Mouse (Mus musculus) right cerebral cortex, postnatal 14 days (tissue): Measurements from ENCODE around the gene Gm20388.

Experiments used
- DNase-seq: peaks from one replicate; pipeline ENCODE4 v3.0.0; 2022

The Gm20388 gene

GRCm38 (mm10) chr8:122011066-122011588 lies 2100.5 kb downstream of the Gm20388 start:
- no peak for DNase-seq

- DNase-seq: no peak
These were observed 2104.0 kb downstream of the Gm20388 start for GRCm38 (mm10) chr8:122014606-122015005.

DNA sequence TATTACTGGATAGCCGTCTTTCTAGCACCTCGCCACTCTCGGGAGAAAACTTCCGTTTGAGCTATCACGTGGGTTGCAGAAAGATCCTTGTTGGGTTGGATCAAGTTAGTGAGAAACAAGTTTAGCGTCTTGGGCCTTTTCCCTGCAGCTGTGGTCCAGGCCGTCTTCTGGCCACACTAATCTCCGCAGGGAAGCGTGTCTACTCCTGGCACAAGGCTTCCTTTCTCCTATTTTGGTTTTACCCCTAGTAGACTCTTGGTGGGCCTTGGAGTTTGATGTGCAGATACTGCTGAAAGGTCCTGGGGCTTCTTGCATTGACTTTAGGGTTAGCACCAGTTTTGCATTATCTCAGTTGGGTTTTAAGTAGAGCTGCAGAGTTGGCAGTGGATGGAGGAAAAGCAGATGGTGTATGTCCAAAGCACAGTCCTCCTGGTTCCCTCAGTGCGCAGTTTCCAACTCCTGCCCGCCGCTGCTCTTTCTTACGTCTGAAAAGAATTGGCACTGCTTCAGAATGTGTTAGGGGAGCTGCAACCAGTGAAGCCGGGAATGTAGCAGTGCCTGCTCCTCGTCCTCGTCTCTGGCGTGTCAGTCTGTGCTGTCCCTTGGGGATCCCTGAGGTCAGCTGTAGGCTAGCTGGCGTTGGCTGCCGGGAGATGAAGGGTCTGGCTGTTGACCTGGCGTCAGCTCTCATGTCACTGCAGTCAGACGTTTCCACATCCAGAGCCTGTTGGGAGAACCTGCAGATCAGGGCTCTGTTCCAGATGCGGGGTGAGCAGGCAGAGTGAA lies 2107.6 kb downstream of the Gm20388 start:
- no peak for DNase-seq

GRCm38 (mm10) chr8:122019162-122019561 lies 2108.5 kb downstream of the Gm20388 start:
- DNase-seq: no peak

DNA sequence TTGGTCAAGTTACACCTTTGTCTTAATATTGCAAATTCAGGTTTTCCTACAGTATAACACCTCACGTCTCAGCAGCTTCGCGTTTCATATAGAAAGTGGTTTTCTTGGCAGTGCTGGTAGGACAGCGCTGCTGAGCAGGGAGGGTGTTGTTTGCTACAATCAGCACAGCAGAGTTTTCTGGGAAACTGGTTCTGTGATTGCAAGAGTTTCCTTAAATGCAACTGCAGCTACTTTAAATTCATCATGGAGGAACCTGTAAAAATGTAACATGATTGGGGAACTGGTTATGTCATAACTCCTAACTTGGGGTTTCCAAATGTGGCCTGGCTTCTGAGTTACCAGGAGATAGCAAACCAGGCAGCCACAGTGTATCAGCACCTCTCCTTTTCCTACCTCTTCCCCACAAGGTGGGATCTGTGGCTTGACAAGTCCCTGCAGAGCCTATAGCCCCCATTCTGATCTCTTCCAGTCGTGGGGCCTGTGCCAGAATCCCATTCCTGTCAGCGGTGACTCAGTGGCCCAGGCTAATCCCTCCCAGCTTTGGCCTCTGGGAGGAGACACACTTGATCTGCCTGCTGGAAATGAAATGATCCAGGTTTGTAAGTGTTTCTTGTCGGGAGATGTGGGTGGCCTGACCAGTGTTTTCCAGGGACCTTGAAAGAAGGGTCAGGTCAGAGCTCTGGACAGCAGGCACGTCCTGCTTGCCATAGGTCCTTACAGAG lies 2109.6 kb downstream of the Gm20388 start:
- no peak for DNase-seq

DNA sequence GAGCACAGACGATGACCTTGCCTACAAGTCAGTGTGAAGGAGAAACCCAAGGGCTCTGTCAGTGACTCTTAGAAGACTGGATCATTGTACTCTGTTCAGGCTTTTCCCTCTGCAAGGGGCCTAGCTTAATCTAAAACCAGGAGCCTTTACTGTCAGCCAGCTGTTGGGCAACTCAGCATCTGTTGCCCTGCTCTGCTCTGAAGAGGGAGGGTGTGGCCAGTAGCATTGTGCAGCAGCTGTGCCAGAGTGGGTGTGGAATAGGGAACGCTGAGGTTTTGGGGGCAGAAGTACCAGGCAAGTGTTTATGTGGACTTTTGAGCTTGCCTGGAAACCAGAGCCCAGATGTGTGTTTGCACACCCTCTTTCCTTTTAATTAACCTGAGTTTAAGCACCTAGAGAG lies 2111.1 kb downstream of the Gm20388 start:
- no peak for DNase-seq

GRCm38 (mm10) chr8:122022274-122022673 lies 2111.6 kb downstream of the Gm20388 start:
- DNase-seq: no peak

DNA sequence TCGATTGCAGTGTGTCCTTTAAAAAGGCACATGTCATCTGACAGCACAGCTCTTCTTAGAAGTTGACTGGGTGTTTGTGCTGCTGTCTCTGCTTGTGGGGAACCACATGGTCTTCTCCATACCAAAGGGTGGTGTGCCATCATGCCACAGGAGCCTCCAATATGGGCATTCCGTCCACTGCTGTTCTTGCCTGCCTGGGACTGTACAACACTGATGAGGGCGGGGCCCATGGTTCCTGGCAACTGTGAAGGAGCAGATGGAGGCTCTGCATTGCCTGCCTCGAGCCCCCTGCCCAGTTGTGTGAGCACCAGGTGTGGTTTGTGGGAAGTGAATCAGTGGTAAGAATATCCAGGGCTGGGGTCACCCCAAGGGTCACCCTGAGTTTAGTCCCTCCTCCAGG lies 2112.1 kb downstream of the Gm20388 start:
- DNase-seq: no peak

DNA sequence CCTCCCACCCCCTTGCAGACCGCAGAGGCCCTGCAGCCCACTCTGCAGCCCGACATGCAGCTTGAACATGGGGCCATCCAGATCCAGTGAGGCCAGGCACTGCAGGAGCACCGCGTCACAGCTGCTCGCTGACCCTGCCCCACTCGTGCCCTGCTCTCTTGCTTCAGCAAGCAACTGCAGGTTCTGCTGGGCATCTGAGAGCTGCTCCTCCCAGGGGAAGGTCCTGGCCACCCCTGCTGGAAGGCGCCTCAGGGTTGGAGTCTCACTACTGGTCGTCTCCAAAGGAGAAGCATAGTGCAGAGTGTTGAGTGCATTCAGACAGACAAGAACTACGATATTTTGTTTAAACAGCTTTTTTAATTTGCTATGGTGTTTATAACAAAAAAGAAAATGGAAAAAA lies 2114.9 kb downstream of the Gm20388 start:
- DNase-seq: no peak

DNA sequence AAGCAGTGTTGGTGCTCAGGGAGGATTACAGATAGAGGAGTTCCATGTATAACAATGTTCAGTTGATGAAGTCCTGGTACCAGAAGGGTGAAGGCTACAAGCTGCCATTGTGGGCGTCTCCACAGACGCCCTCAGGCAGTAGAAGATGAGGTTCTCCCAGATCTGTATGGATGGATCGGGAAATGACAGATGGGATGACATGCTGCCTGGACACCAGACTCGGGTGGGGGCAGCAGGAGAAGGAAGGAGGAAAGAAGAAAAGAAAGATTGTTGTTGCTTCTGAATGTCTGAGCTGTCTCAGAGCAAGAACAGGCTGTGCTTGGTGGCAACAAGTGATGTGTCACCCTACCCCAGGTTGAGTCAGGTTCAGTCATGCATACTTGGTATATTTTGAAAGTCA lies 2117.5 kb downstream of the Gm20388 start:
- DNase-seq: no peak

DNA sequence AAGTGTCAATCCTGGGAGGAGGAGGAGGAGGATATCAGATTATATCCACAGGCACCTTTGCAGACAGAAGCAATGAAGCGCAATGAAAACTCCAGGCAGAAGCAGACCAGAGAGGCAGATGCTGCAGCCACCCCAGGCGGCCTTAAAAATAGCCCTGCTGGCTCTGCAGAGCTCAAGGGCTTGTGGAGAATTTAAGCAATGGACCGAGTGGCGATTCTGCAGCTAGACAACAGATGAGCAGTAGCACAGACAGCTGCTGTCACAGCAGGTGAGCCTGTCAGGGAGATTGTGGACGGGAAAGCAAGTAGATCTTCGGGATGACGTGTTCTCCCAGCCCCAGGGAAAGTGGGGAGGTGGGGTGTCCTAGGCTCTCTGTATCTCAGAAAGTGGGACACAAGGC lies 2120.3 kb downstream of the Gm20388 start:
- DNase-seq: no peak

DNA sequence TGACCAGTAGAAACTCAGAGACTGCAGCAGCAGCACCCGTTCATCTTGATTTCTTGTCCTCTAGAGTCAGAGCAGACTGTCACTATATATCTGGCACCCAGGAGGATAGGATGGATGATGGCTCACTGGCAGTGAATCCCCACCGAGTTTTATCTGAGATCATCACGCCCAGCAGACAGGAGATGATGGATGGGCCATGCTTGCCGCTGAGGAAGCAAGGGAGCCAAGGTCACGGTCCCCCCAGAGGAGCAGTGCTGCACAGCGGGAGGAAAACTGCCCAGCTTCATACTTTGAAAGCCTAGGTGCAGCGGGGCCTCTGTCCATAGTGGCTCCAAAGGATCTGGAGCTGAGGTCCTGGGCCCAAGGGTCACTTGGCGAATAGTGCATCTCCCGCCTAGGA lies 2122.1 kb downstream of the Gm20388 start:
- DNase-seq: no peak

GRCm38 (mm10) chr8:122035543-122035942 lies 2124.9 kb downstream of the Gm20388 start:
- no peak for DNase-seq

DNA sequence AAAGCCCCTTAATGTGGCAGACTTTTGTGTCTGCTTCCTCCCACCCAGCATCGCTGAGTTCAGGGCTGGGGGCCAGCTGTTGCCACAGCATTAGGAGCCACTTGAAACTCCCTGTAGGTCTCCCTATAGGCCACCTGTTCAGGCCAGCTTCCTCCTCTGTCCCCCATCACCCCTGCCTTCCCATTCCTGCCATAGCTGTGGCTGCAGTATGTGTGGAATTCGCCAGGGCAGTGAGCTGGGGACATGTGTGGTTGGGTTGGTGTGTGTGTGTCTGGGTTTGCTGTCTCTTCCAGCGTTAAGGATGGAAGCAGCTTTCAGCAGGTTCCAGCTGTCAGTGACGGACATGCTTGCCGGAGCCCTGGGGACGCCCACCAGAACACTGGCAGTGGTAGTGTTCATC lies 2125.7 kb downstream of the Gm20388 start:
- no peak for DNase-seq

DNA sequence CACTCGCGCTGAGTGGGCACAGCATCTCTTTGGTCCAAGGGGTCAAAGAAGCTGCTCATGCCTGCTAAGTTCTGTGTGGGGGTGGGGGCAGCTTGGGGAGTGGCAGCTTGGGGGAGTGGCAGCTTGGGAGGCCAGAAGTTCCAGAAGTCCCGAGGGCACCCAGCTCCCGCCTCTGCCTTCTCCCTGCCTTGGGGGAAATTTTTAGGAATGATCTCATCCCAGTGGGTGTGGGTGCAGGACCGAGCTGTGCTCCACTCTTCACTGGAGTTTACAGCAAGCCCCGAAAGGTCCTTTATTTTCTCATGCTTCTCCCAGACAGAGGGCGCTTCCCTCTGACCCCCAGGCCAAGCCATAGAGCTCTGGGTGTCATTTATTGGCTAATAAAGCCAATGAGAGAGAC lies 2126.6 kb downstream of the Gm20388 start:
- DNase-seq: no peak

GRCm38 (mm10) chr8:122038076-122038475 lies 2127.4 kb downstream of the Gm20388 start:
- DNase-seq: no peak

GRCm38 (mm10) chr8:122039452-122039851 lies 2128.8 kb downstream of the Gm20388 start:
- no peak for DNase-seq

DNA sequence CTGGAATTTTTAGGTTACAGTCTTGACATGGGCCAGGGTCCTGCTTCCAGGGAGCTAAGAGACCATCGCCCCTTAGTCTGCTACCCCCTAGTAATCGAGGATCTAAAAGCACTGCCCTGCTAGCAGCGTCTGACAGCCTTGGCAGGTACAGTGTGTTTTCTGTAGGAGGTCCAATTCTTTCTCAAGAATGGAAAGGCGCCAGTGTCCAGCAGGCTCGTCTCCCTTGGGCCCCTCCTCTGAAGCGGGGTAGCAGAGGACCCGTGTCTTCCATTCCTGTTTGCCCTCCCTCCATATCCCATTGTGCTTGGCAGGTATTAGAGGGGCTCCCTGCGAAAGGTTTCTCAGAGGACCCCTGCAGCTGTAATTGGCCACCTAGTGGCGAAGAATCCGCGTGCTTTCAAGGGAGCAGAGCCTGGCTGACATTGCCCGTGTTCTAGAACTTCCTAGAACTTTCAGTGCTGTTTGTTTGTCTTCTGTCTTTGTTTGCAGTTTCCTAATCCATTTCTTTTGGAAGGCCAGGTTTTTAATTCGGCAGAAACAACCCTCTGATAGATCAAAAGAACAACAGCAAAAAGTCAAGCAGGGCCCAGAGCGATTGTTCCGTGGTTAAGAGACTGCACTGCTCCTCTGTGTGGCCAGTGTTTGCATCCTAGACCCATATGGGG lies 2136.7 kb downstream of the Gm20388 start:
- no peak for DNase-seq

GRCm38 (mm10) chr8:122049266-122049665 lies 2138.6 kb downstream of the Gm20388 start:
- no peak for DNase-seq

DNA sequence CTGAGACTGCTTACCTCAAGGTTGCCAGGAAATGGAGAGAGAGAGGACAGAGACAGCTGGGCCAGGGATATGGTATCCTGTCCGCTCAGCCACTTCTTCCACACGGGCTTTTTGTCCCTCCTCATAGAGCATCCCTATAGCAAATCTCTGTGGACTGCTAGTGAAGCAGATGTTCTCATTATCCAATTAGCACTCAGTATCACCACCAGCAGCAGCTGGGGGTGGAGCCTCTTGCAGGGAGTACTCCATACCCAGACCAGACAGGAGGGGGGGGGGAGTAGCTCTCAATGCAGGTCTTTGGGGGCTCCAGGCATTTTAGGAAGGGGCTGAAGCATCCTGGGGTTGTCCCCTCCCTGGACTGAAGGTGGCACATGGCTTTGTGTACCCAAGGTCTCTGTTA lies 2139.3 kb downstream of the Gm20388 start:
- DNase-seq: no peak

GRCm38 (mm10) chr8:122050620-122051019 lies 2140.0 kb downstream of the Gm20388 start:
- DNase-seq: no peak

DNA sequence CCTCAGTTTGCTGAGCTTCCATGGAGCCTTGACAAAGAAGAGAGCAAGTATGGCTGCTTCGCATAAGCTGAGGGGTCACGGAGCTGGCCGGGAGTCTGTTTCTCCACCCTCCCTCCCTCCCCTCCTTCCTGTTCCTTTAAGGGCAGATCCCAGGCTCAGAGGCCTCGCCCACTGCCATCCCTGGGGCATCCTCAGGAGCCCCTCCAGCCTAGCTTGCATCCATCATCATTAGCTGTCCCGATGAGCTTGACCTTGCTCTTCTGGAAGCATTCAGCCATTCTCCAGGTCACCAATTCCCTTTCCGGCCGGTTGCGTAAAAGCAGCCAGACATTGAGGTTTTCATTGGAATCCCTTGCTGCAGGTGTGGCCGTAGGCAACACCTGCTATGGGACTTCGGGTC lies 2144.7 kb downstream of the Gm20388 start:
- no peak for DNase-seq

DNA sequence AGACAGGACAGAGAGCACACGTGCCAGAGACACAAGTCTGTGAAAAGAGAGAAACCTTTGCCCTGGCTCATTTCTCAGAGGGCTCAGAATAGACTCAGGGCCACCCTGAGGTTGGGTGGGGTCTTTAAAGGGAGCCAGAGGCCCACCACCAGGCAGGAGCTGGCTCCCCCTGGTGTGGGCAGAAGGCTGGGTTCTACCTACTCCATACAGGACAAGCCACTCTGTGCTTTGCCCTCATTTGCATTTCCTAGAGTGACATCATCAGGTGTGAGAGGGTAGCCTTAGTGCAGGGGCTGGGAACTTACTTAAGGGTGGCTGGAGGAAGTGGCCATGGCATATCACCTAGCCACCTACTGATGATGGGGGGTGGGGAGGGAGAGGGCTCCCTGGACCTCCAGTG lies 2145.5 kb downstream of the Gm20388 start:
- no peak for DNase-seq

- DNase-seq: no peak
These were observed 2146.2 kb downstream of the Gm20388 start for GRCm38 (mm10) chr8:122056882-122057281.
